Mouse (Mus musculus) adrenal gland, postnatal 36 days (tissue): Measurements from ENCODE around the gene Fahd2a. TPM values are rescaled to one million over a fixed set of nuclear protein-coding genes. Genes with fewer than 3 reads are reported as not detected.

Source experiments
- DNase-seq, 2 experiments: peaks; one replicate each; pipeline ENCODE4 v3.0.0; 2021; ENCODE audit warnings: mixed read lengths in 1 of 2
- total RNA-seq, 2 experiments: library from RNA; stranded (reverse); gene quantifications; 2 replicates each; pipeline ENCODE4 v1.2.3; 2021

Fahd2a gene
- total RNA-seq, 2 experiments from 2014 or later = 41.1 to 50.6 TPM

DNA sequence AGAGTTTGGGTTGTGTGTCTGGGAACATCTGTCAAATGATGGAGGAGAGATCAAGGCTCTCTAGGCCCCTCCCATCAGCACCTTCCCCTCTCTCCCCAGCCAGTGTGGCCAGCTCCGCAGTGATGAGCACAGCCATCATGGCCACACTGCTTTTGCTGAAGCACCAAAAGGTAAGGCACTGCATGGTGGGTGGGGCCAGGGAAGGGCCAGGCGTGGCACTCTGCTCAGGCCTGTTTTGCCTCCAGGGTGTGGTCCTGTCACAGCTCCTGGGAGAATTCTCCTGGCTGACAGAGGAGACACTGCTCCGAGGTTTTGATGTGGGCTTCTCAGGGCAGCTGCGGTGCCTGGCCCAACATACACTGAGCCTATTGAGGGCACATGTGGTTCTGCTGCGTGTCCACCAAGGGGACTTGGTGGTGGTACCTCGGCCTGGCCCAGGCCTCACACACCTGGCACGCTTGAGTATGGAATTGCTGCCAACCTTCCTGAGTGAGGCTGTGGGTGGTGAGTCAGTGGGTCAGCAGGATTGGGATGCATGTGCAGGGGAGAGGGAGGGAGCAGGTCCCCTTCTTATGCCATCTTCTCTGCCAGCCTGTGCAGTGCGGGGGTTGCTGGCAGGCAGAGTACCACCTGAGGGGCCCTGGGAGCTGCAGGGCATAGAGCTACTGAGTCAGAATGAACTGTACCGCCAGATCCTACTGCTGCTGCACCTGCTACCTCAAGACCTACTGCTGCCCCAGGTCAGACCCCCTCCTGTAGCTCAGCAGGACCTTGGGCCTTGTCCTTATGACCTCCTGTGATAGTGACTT lies 10.7 kb downstream of the Fahd2a start:
- DNase-seq = no peak

DNA sequence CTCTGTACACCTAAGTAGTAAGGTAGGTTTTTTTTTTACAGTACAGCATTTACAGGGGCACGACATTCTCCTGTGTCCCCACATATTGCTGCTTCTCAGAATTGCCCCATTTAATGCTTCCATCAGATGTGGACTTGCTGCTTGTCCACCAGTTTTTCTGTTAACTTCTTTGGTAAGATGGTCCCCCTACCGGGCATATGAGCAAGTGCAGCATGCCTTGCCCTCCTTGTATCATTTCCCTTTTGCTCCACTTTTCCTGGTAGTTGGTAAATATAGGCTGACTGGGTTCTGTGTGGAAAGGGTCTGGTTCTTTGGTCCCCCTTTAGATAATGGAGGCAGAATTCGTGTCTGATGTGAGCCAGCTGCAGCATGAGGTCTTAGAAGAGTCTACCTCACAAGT lies 14.1 kb downstream of the Fahd2a start:
- peak; percentile 37 to 59 for DNase-seq

DNA sequence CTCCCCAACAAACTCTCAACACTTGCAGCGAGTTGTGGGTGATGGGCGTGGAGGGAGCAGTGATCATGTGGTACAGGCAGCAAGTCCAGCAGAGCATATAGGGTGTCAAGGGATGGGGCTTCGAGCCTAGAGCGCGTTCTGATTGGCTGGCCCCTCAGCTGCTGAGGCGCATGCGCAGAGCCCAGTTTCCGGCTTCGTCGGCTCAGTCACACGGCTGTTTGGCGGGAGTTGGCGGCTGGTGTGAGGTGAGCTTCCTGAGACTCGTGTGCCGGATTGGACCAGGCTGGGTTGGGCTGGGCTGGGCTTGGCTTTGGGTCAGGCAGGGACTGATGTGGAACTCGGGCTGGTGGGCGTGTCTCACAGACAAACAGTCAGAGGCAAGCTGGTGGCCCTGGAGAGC lies 19.4 kb downstream of the Fahd2a start, which contains the start of gene Gpat2:
Gpat2 (plus strand) TSS at position 223 of the 400 bp plus-strand sequence.
- DNase-seq = no peak

DNA sequence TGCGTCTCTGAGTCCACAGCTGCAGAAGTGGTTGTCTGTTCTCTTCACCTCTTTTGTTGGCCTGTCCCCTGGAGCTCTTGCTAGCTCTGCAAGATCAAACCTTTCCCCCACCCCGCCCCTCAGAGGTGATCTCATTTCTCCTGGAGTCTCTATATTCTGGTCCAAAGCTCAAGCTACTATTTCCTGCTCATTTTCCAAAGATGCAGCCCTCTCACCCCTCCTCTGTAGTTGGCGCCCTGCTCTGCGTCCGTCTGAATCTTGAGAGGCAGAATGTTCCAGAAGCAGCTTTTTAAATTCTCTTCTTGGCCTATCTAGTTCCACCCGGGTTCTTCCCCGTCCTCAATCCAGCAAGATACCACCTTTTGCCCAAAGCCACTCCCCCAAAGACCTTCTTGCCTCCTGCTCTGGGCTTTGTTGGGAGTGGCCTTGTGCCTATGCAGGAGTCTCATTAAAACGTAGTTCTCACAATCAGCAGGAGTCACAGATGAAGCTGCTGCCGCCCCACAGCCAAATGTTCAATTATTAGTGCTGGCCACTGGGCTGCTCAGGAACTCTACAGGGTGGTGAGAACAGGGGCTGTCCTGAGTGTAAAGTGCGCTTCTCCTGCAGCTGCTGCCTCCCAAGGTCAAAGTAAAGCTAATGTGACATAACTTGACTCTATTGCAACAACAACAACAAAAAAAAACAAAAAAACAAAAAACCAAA lies 25.9 kb downstream of the Fahd2a start:
- no peak for DNase-seq

DNA sequence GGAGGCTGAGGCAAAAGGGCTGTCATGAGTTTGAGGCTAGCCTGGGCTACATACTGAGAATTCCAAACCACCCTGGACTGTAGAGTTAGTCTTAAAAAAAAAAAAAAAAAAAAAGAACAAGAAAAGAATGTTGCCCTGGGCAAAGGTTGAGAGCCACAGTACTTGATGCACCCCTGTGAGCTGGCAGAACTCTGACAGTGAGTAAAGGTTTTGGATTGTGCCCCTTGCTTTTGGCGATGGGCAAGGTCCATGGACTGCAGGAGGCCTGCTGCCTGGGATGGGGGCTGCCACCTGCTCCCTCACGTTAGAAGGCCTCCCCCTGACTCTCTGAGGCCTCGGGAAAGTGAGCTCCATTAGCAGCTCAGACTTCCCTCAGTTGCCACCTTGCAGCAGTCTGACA lies 27.7 kb downstream of the Fahd2a start:
- no peak for DNase-seq

DNA sequence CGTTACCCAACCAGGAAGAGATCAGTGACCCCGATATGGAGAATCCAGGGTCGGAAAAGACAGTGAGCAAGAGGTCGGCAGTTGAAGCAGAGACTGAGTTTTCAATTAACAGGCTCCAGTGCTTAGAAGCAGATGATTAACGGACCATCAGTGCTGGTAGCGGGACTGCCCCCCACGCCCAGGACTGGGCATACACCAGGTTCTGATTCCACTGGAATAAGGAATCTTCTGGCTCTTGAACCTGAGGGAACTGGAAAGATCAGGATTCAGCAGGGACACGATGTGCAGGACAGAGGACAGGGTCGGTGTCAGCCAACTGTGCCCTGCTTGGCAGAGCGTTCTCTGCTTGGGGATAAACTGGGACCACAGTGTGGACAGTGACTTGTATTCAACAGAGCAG lies 28.6 kb downstream of the Fahd2a start:
- no peak for DNase-seq

DNA sequence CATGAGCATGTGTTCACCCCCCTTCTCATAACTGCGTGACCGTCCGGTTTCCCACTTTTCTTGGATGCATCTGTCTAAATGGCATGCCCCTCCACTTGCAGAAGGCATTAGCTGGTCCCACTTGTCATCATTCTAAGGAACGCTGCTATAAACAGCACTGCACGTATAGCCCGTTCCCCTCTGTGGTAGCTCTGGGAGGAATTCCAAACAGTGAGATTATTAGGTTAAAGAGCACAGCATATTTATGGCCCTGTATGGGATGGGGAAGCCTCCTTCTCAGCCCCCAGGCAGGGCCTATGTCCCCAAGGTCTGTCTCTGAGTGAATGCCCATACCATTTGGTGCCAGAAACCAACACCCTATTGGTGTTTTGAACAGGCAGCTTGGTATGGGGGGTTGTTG lies 33.2 kb downstream of the Fahd2a start:
- DNase-seq = no peak

DNA sequence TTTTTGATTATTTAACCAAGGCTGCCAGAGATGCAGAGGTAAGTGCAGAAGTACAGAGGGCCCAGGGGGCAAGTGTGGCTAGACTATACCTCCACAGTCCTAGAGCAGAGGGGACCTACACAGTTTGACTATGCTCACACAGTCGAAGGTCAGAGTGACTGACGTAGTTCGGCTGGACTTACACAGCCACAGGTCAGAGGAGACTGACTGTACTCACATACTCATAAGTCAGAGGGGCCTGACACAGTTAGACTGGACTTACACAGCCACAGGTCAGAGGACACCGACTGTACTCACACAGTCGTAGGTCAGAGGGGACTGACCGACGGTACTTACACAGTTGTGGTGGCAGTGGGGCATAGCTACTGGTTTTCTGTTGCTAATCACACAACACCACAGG lies 45.6 kb downstream of the Fahd2a start:
- DNase-seq = no peak

DNA sequence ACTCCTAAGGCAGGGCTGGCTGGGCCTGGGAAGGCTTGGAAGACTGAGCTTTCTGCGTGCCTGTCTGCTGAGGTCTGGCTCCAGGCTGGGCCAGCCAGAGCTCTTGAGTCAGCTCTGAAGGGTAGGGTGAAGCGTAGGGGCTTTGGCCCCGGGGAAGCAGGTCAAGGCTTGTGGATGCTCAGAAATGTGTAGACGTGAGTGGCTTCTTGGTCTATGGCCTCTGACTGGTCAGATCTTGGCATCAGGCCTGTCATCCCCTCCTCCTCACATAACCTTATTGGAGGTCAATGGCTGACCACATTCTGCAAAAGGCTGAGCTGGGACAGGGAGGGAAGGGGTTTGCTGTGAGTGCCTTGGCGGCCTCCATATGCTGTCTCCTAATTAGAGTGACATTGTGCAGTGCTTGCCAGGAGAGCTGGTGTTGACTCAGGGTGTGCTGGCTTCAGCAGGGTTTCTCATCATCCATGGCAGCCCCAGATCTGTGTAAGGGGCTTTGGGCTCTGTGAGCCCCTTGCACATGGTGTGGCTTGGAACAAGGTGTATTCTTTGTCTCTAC lies 49.7 kb downstream of the Fahd2a start:
- DNase-seq = peak; percentile 47 to 73

DNA sequence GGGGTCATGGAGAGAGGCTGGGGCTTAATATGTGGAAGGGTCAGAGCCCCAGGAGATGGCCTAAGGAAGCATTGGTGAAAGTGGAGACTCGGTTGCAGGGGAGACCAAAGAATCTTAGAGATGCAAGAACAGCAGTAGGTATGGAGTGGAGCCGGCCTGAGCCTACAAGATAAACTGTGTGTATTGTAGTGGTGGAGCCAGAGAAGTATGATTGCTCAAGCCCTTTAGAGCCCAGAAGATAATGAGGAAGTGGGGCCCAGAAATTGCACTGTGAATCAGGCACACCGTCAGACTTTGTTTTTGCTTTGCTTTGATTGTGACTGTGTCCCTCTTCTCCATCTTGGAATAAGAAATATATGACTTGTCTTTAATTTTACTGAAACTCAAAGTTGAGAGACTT lies 53.0 kb downstream of the Fahd2a start:
- no peak for DNase-seq

DNA sequence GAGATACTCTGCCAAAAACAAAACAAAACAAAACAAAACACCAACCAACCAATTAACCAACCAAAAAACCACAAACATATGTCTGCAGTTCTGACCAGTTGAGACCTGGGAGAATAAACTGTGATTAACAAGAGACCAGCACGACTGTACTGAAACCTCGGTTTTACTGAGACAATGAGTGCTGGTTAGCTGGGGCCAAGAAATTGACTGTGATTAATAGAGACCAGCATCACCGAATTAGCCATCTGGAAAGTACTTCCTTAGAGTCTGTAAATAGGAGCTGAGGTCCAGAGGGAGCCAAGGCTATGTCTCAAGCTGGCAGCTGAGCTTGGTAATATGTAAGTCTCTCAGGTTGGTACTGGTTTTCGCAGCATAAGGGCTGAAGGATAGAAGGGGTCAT lies 53.5 kb downstream of the Fahd2a start:
- no peak for DNase-seq

DNA sequence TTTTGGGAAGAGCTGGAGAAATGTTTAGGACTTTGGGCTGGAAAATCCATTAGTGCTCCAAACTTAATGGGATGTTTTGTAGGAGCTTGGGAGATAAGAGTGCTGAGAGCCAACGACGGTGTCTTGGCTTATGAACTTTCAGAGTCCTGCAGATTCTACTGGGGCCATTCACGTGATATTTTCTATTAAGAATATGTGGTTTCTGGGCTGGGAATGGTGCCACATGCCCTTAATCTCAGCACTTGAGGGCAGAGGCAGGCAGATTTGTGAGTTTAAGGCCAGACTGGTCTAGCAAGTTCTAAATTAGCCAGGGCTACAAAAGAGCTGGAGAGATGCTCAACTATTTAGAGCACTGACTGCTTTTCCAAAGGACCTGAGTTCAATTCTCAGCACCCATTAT lies 54.0 kb downstream of the Fahd2a start:
- no peak for DNase-seq

DNA sequence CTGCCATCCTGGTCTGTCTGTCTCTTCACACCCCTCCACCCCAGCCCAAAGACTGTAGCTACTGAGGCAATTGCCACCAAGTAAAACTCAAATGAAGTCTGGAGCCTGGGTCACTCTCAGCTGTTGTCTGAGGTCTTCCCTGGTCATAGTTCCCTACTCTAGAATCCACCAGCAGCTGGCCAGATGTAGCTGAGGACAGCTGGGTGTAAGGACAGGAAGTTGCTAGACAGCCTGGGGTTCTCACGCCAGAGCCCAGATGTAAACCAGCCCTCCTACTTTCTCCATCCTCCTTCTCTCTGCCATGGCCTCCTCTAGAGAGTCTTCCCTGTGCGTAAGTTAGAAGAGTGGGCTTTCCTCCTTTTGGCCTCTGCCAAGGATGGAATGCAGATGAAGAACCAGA lies 56.8 kb downstream of the Fahd2a start:
- no peak for DNase-seq

Other genes starting within 250 kb of the Fahd2a start
- gene 1810024B03Rik, start 236.3 kb downstream of the Fahd2a start, total RNA-seq = 1 to 10 TPM; 1.4 to 1.7 TPM
- 10 to 100 TPM; 74.0 to 76.0 TPM for gene Snrnp200, start 236.2 kb downstream of the Fahd2a start, total RNA-seq
- gene Ciao1, start 196.7 kb downstream of the Fahd2a start, total RNA-seq = 100 to 1,000 TPM; 113 to 147 TPM
- 10 to 100 TPM; 69.4 to 93.4 TPM for gene Tmem127, start 196.7 kb downstream of the Fahd2a start, total RNA-seq
- 100 to 1,000 TPM; 104 to 112 TPM for gene Stard7, start 174.3 kb downstream of the Fahd2a start, total RNA-seq
- under 1 TPM; 0.63 to 0.73 TPM for gene Dusp2, start 108.4 kb downstream of the Fahd2a start, total RNA-seq
- gene Astl, start 105.9 kb downstream of the Fahd2a start, total RNA-seq = not detected
- 1 to 10 TPM; 1.9 to 2.0 TPM for gene Adra2b, start 81.4 kb downstream of the Fahd2a start, total RNA-seq
- gene Gpat2, start 19.4 kb downstream of the Fahd2a start, total RNA-seq = under 1 TPM; 0.26 to 0.56 TPM
- gene Kcnip3, start 77.5 kb upstream of the Fahd2a start, total RNA-seq = 1 to 10 TPM; 4.0 to 5.3 TPM
- gene Prom2, start 96.9 kb upstream of the Fahd2a start, total RNA-seq = under 1 TPM; 0.20 to 0.46 TPM
- 1 to 10 TPM; 3.0 to 3.2 TPM for gene Zfp661, start 142.5 kb upstream of the Fahd2a start, total RNA-seq
- 100 to 1,000 TPM; 113 to 115 TPM for gene Mrps5, start 142.7 kb upstream of the Fahd2a start, total RNA-seq
- 1 to 10 TPM; 6.3 to 7.9 TPM for gene Mal, start 212.1 kb upstream of the Fahd2a start, total RNA-seq